Mouse (Mus musculus) forebrain, embryonic 11.5 days (tissue): ENCODE data around the gene Npas3. TPM values are rescaled to one million over a fixed set of nuclear protein-coding genes. Genes with fewer than 3 reads are reported as not detected.

Source experiments
- ATAC-seq: fragments of 200-750 bp; cut with Nextera tagmentation; replicated peaks from 2 replicates; pipeline ENCODE4 v1.8.0; 2017; ENCODE audit warnings: moderate TSS enrichment; ENCODE audit not compliant: low FRiP score
- DNase-seq: peaks from one replicate; pipeline ENCODE4 v3.0.0-alpha.2; 2017; ENCODE audit warnings: low spot score
- H3K27ac ChIP-seq: fragments of 300-500 bp; sonication (generic); 2 replicates; pipeline ENCODE4 v1.5.1; 2014; ENCODE audit warnings: low read depth, low read length
- H3K27me3 ChIP-seq: fragments of 300-500 bp; sonication (generic); 2 replicates; pipeline ENCODE4 v1.6.1; 2014; ENCODE audit warnings: mild to moderate bottlenecking, low read length, mixed read lengths; ENCODE audit not compliant: control insufficient read depth, insufficient read depth
- H3K36me3 ChIP-seq: fragments of 300-500 bp; sonication (generic); 2 replicates; pipeline ENCODE4 v1.6.1; 2014; ENCODE audit warnings: mild to moderate bottlenecking, low read length, moderate library complexity, mixed read lengths; ENCODE audit not compliant: control insufficient read depth, insufficient read depth
- H3K4me1 ChIP-seq: fragments of 300-500 bp; sonication (generic); replicated peaks from 2 replicates; pipeline ENCODE4 v1.6.1; 2014; ENCODE audit warnings: low read length, mixed read lengths; ENCODE audit not compliant: control insufficient read depth, insufficient read depth
- H3K4me2 ChIP-seq: fragments of 300-500 bp; sonication (generic); 2 replicates; pipeline ENCODE4 v1.6.1; 2014; ENCODE audit warnings: low read depth, mild to moderate bottlenecking, low read length, moderate library complexity, mixed read lengths; ENCODE audit not compliant: severe bottlenecking
- H3K4me3 ChIP-seq: fragments of 300-500 bp; sonication (generic); 2 replicates; pipeline ENCODE4 v1.5.1; 2014; ENCODE audit warnings: low read depth, low read length
- H3K9ac ChIP-seq: fragments of 300-500 bp; sonication (generic); 2 replicates; pipeline ENCODE4 v1.6.1; 2014; ENCODE audit warnings: low read length
- H3K9me3 ChIP-seq: fragments of 300-500 bp; sonication (generic); 2 replicates; pipeline ENCODE4 v1.6.1; 2016; ENCODE audit warnings: low read length, mixed read lengths; ENCODE audit not compliant: control insufficient read depth
- WGBS: fragments of 180-500 bp; shearing (Covaris S2); extraction: QIAGEN DNeasy Blood & Tissue Kit; methylation state at CpG from one replicate; pipeline ENCODE4 v1.1.7; 2014; 5-methylcytosine and 5-hydroxymethylcytosine counted together
- polyA plus RNA-seq: library from polyadenylated mRNA; unstranded; fragments of >200 nt; fragmentation: Nextera tagmentation; extraction: Ambion mirVana; gene quantifications from 2 replicates; pipeline ENCODE4 v1.2.1, GENCODE M21; 2014

Npas3 gene
- polyA plus RNA-seq, 1 experiment from 2014 or later: 22.5 TPM

GRCm38 (mm10) chr12:54048126-54048525 is 799.6 kb downstream of the Npas3 start:
- no peak overlapping the region for H3K4me2 ChIP-seq

GRCm38 (mm10) chr12:54049926-54050325 is 801.4 kb downstream of the Npas3 start:
- Histone ChIP-seq H3K4me2 (no peak overlapping the region), H3K27me3 (no peaks in the 10 kb centered on the region), H3K27ac (no peak overlapping the region), H3K36me3 (no peaks in the 10 kb centered on the region), H3K4me1 (peaks cover 10% of the 10 kb centered on the region; the same call in 1 of the 2 replicates), H3K4me3 (no peak overlapping the region), H3K9ac (no peak overlapping the region), H3K9me3 (no peaks in the 10 kb centered on the region)
- ATAC-seq: no peak
- DNase-seq: no peak
- WGBS: 83% methylated on average over 4 of the region's 4 CpGs

More at GRCm38 (mm10) chr12:54048126-54048525, 799.6 kb downstream of the Npas3 start:
- Histone ChIP-seq H3K4me3 (no peak overlapping the region), H3K27ac (no peak overlapping the region), H3K4me1 (peaks cover 8% of the 10 kb centered on the region; the same call in 1 of the 2 replicates), H3K9me3 (no peaks in the 10 kb centered on the region), H3K27me3 (no peaks in the 10 kb centered on the region), H3K36me3 (no peaks in the 10 kb centered on the region), H3K9ac (no peak overlapping the region)
- WGBS: 87% methylated on average over 5 of the region's 5 CpGs
- DNase-seq (no peak), ATAC-seq (no peak)

- 29% methylated on average over 3 of the region's 3 CpGs for WGBS
- Histone ChIP-seq H3K27me3 (no peaks in the 10 kb centered on the region), H3K4me1 (peaks cover 11% of the 10 kb centered on the region; the same call in 1 of the 2 replicates), H3K36me3 (no peaks in the 10 kb centered on the region), H3K4me3 (no peak overlapping the region), H3K9me3 (no peaks in the 10 kb centered on the region), H3K27ac (peak overlapping the region; percentile 2; the same call in 1 of the 2 replicates), H3K4me2 (no peak overlapping the region), H3K9ac (no peak overlapping the region)
- ATAC-seq (peak; percentile 67), DNase-seq (no peak)
Measured at GRCm38 (mm10) chr12:54052939-54053338, 804.5 kb downstream of the Npas3 start.

- Histone ChIP-seq H3K4me3 (no peak overlapping the region), H3K36me3 (no peaks in the 10 kb centered on the region), H3K9me3 (no peaks in the 10 kb centered on the region), H3K4me2 (no peak overlapping the region), H3K27ac (no peak overlapping the region), H3K27me3 (no peaks in the 10 kb centered on the region), H3K9ac (no peak overlapping the region), H3K4me1 (peaks cover 13% of the 10 kb centered on the region; the same call in 1 of the 2 replicates)
- WGBS: 94% methylated on average over 6 of the region's 6 CpGs
- DNase-seq (no peak), ATAC-seq (no peak)
Measured at GRCm38 (mm10) chr12:54053598-54053997, 805.1 kb downstream of the Npas3 start.

GRCm38 (mm10) chr12:54060732-54061131 is 812.3 kb downstream of the Npas3 start:
- no peaks in the 10 kb centered on the region for H3K9me3 ChIP-seq
- 0 out of 2 replicates have a peak, but pooled peaks cover 3% of the 10 kb centered on the region for H3K4me1 ChIP-seq
- DNase-seq (peak; percentile 91), ATAC-seq (no peak)
- WGBS: 17% methylated on average over 8 of the region's 8 CpGs
- H3K36me3 ChIP-seq: no peaks in the 10 kb centered on the region; the same call in 1 of the 2 replicates
- H3K27me3 ChIP-seq: no peaks in the 10 kb centered on the region; the same call in 1 of the 2 replicates
- no peak overlapping the region for H3K4me2 ChIP-seq
- H3K4me3 ChIP-seq: no peak overlapping the region
- H3K9ac ChIP-seq: no peak overlapping the region
- no peak overlapping the region for H3K27ac ChIP-seq

- no peak overlapping the region for H3K9ac ChIP-seq
- no peak overlapping the region for H3K4me3 ChIP-seq
- no peak overlapping the region for H3K4me2 ChIP-seq
- 72% methylated on average over 6 of the region's 6 CpGs for WGBS
- no peaks in the 10 kb centered on the region; the same call in 1 of the 2 replicates for H3K36me3 ChIP-seq
- no peaks in the 10 kb centered on the region; the same call in 1 of the 2 replicates for H3K27me3 ChIP-seq
- H3K9me3 ChIP-seq: no peaks in the 10 kb centered on the region
- 0 out of 2 replicates have a peak, but pooled peaks cover 3% of the 10 kb centered on the region for H3K4me1 ChIP-seq
- DNase-seq: no peak
- no peak overlapping the region for H3K27ac ChIP-seq
- ATAC-seq: no peak
Measured at GRCm38 (mm10) chr12:54061168-54061567, 812.7 kb downstream of the Npas3 start.

- H3K27me3 ChIP-seq: peaks cover 23% of the 10 kb centered on the region
- no peaks in the 10 kb centered on the region; the same call in 1 of the 2 replicates for H3K36me3 ChIP-seq
- H3K9me3 ChIP-seq: no peaks in the 10 kb centered on the region
- peaks cover 9% of the 10 kb centered on the region; the same call in 1 of the 2 replicates for H3K4me1 ChIP-seq
- ATAC-seq (no peak), DNase-seq (no peak)
- H3K4me2 ChIP-seq: no peak overlapping the region
- H3K9ac ChIP-seq: no peak overlapping the region
- no peak overlapping the region for H3K4me3 ChIP-seq
- WGBS: 79% methylated on average over 16 of the region's 16 CpGs
- no peak overlapping the region for H3K27ac ChIP-seq
Measured at GRCm38 (mm10) chr12:54064986-54065385, 816.5 kb downstream of the Npas3 start.

GRCm38 (mm10) chr12:54065607-54066006 is 817.1 kb downstream of the Npas3 start:
- no peak for ATAC-seq
- Histone ChIP-seq H3K9ac (no peak overlapping the region), H3K36me3 (no peaks in the 10 kb centered on the region; the same call in 1 of the 2 replicates), H3K9me3 (no peaks in the 10 kb centered on the region), H3K27me3 (peaks cover 23% of the 10 kb centered on the region), H3K4me2 (no peak overlapping the region), H3K4me1 (peaks cover 9% of the 10 kb centered on the region; the same call in 1 of the 2 replicates), H3K4me3 (no peak overlapping the region), H3K27ac (no peak overlapping the region)
- no peak for DNase-seq
- 80% methylated on average over 11 of the region's 11 CpGs for WGBS

- H3K27me3 ChIP-seq: peaks cover 23% of the 10 kb centered on the region
- no peaks in the 10 kb centered on the region; the same call in 1 of the 2 replicates for H3K36me3 ChIP-seq
- no peak overlapping the region for H3K27ac ChIP-seq
- WGBS: 30% methylated on average over 14 of the region's 14 CpGs
- peaks cover 9% of the 10 kb centered on the region; the same call in 1 of the 2 replicates for H3K4me1 ChIP-seq
- peak overlapping the region; percentile 54 for H3K4me2 ChIP-seq
- H3K4me3 ChIP-seq: peak overlapping the region; percentile 19
- ATAC-seq (no peak), DNase-seq (no peak)
- H3K9ac ChIP-seq: peak overlapping the region; percentile 43
- no peaks in the 10 kb centered on the region for H3K9me3 ChIP-seq
Measured at GRCm38 (mm10) chr12:54067419-54067818, 818.9 kb downstream of the Npas3 start.
